Mouse (Mus musculus) liver, embryonic 14.5 days (tissue): ENCODE measurements around the gene Gab2. TPM values are rescaled to one million over a fixed set of nuclear protein-coding genes. Genes with fewer than 3 reads are reported as not detected.
A peak's percentile ranks its signal among the peaks of the same experiment; 100 is the strongest.

Source experiments
- ATAC-seq: fragments of 200-750 bp; cut with Nextera tagmentation; 2 replicates; pipeline ENCODE4 v1.8.0; 2017; ENCODE audit warnings: moderate number of reproducible peaks, mild to moderate bottlenecking, moderate library complexity; ENCODE audit not compliant: insufficient read depth
- DNase-seq, 3 experiments: peaks; one replicate each; pipeline ENCODE4 v3.0.0-alpha.2; 2012 to 2013; ENCODE audit warnings: low read depth in 3 of 3, low spot score in 3 of 3
- H3K27ac ChIP-seq: fragments of 300-500 bp; sonication (generic); 2 replicates; pipeline ENCODE4 v1.5.1; 2014; ENCODE audit warnings: moderate library complexity, mild to moderate bottlenecking, control low read depth, inconsistent platforms
- H3K27me3 ChIP-seq: fragments of 300-500 bp; sonication (generic); 2 replicates; pipeline ENCODE4 v1.6.1; 2014; ENCODE audit warnings: mild to moderate bottlenecking, low read length, moderate library complexity; ENCODE audit not compliant: control insufficient read depth, insufficient read depth
- H3K36me3 ChIP-seq: fragments of 300-500 bp; sonication (generic); replicated peaks from 2 replicates; pipeline ENCODE4 v1.6.1; 2014; ENCODE audit warnings: low read depth; ENCODE audit not compliant: control insufficient read depth, insufficient read depth
- H3K4me1 ChIP-seq, 2 experiments: fragments of 200-500 bp in 1 of 2; fragments of 300-500 bp in 1 of 2; sonication (generic) in 1 of 2; replicated peaks; 2 replicates each; pipeline ENCODE4 v1.6.1; 2012 to 2014; ENCODE audit warnings: antibody characterized with exemption in 1 of 2, inconsistent platforms in 1 of 2, low read length in 1 of 2; ENCODE audit not compliant: control insufficient read depth in 2 of 2, insufficient read depth in 2 of 2
- H3K4me2 ChIP-seq: fragments of 300-500 bp; sonication (generic); 2 replicates; pipeline ENCODE4 v1.6.1; 2014; ENCODE audit warnings: low read depth, mild to moderate bottlenecking, control low read depth, moderate library complexity
- H3K4me3 ChIP-seq, 2 experiments: fragments of 200-500 bp in 1 of 2; fragments of 300-500 bp in 1 of 2; sonication (generic) in 1 of 2; 2 replicates each; pipeline ENCODE4 v1.5.1; 2012 to 2014; ENCODE audit warnings: low read depth in 2 of 2, low read length in 2 of 2, mild to moderate bottlenecking in 2 of 2, control low read depth in 1 of 2, inconsistent platforms in 1 of 2, moderate library complexity in 1 of 2; ENCODE audit not compliant: insufficient read depth in 1 of 2
- H3K9ac ChIP-seq: fragments of 300-500 bp; sonication (generic); replicated peaks from 2 replicates; pipeline ENCODE4 v1.6.1; 2014; ENCODE audit warnings: mild to moderate bottlenecking, control low read depth, moderate library complexity
- H3K9me3 ChIP-seq: fragments of 300-500 bp; sonication (generic); 2 replicates; pipeline ENCODE4 v1.6.1; 2016; ENCODE audit warnings: low read length, mixed read lengths; ENCODE audit not compliant: control insufficient read depth
- CTCF ChIP-seq: IDR thresholded peaks from 2 replicates; pipeline ENCODE4 v1.5.1; 2016; ENCODE audit warnings: antibody characterized with exemption, low read depth, control low read depth
- EP300 ChIP-seq: IDR thresholded peaks from 2 replicates; pipeline ENCODE4 v1.6.1; 2016; ENCODE audit warnings: antibody characterized with exemption, low read depth
- WGBS: fragments of 180-500 bp; shearing (Covaris S2); extraction: QIAGEN DNeasy Blood & Tissue Kit; methylation state at CpG from one replicate; pipeline ENCODE4 v1.1.7; 2014; ENCODE audit not compliant: insufficient replicate concordance; 5-methylcytosine and 5-hydroxymethylcytosine counted together
- polyA plus RNA-seq, 2 experiments: library from polyadenylated mRNA; depleted of rRNA in 1 of 2; stranded (reverse) in 1 of 2; unstranded in 1 of 2; fragments of >200 nt; fragmentation: Nextera tagmentation in 1 of 2; extraction: Ambion mirVana in 1 of 2; gene quantifications; 2 replicates each; pipeline versions ENCODE4 v1.2.1 to v1.2.3; 2012 to 2014

The Gab2 gene
- polyA plus RNA-seq (2012; rRNA removed) (2.2 and 2.4 TPM in 2 replicates), polyA plus RNA-seq (2014; fragmentation: Nextera tagmentation; extraction: Ambion mirVana) (1.9 and 2.0 TPM in 2 replicates)

- TF ChIP-seq EP300 (no peak), CTCF (no peak)
- H3K27ac ChIP-seq, result peak within 1 kb of the TSS; percentile 67
- WGBS, result under 1% methylated on average over 61 of the region's 83 CpGs
- DNase-seq (peak; percentile 47 to 58 (median 51)), ATAC-seq (peak; percentile 93)
- peak within 1 kb of the TSS; percentile 78 to 93 for H3K4me3 ChIP-seq
- H3K9ac ChIP-seq, result peak within 1 kb of the TSS; percentile 93
- no peaks in the 10 kb centered on the region for H3K27me3 ChIP-seq
- H3K9me3 ChIP-seq, result no peaks in the 10 kb centered on the region
- no peaks in the 10 kb centered on the region for H3K36me3 ChIP-seq
- peaks cover 2 to 17% of the 10 kb centered on the region in 2 experiments for H3K4me1 ChIP-seq
- H3K4me2 ChIP-seq, result peak within 1 kb of the TSS; percentile 94
These were observed at the start of gene Gab2 for GRCm38 (mm10) chr7:97081242-97081958. Gene Gab2 (plus strand): TSS chr7:97081586.

DNA sequence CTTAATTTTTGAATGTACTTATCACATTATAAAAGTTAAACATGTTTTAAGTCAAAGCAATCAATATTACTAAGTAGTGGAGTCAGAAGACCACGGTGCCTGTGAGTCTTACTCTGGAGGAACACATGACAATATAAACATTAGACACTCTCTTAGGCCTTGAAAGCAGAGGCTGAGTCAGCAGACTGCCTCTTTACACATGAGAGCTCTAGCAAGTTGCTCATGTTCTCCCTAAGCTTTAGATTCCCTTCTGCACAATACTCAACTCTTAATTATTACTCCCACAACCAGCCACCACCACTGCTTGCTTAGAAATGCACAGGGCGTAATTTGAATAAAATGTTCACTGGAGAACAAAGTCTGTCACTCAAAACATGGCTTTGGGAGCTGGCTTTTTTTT is 49.0 kb upstream of the Gab2 start:
- Histone ChIP-seq H3K27ac (no peak overlapping the region), H3K9ac (no peak overlapping the region), H3K4me3 (no peak overlapping the region), H3K27me3 (no peaks in the 10 kb centered on the region), H3K9me3 (no peaks in the 10 kb centered on the region), H3K4me2 (no peak overlapping the region), H3K4me1 (no peaks in the 10 kb centered on the region), H3K36me3 (peaks cover 3% of the 10 kb centered on the region; the same call in 1 of the 2 replicates)
- TF ChIP-seq CTCF (no peak), EP300 (no peak)
- DNase-seq, result no peak
- no peak for ATAC-seq
- 72% methylated on average over 2 of the region's 2 CpGs for WGBS

DNA sequence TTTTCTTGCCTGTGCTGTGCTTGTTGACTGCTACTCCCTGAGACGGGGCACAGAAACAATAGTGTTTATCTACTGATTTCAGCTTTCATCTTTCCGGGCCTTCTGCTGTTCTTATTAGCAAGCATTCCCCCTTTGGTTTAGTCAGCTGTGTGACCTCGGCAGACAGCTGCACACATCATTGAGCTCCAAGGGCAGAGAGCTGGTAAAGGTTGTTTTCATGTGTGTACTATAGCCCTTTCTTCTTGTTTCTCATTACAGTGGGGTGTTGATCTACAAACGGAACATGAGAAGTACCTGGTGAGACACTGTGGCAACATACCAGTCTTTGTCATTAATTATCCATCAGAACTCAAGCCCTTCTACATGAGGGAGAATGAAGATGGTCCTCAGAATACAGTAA is 41.7 kb upstream of the Gab2 start:
- peaks cover 5% of the 10 kb centered on the region; the same call in 1 of the 2 replicates for H3K36me3 ChIP-seq
- no peaks in the 10 kb centered on the region for H3K27me3 ChIP-seq
- no peak for TF ChIP-seq CTCF
- TF ChIP-seq EP300, result no peak
- no peak for ATAC-seq
- H3K4me3 ChIP-seq, result no peak overlapping the region
- no peaks in the 10 kb centered on the region for H3K9me3 ChIP-seq
- H3K9ac ChIP-seq, result no peak overlapping the region
- 46% methylated on average over 4 of the region's 4 CpGs for WGBS
- no peak overlapping the region for H3K4me2 ChIP-seq
- DNase-seq, result no peak
- no peak overlapping the region for H3K27ac ChIP-seq
- H3K4me1 ChIP-seq, result no peaks in the 10 kb centered on the region

DNA sequence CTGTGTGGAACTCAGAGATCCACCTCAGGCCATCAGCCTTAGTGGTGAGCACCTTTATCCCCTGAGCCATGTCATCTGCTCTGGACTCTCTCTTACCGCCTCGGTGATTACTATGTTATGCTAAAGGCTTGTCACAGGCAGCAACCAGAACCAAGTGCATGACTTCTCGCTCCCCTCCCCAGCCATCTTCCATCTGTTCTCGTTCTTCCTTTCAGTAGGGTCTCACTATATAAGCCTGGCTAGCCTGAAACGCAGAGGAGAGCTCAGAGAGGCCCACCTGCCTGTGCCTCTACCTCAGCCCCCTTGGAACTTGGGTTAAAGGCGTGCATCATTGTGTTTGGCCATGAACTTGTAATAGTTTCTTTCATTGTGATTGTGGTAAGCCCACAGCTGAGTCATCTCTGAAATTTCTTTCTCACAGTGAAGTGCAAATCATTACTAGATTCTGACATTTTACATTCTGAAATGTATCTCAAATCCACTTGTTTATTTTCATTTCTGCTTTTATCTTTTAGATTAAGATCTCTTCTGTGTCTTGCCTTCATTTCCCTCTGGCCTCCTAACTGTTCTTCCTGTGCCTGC is 39.4 kb upstream of the Gab2 start:
- ATAC-seq (no peak), DNase-seq (no peak)
- Histone ChIP-seq H3K4me3 (no peak overlapping the region), H3K27ac (no peak overlapping the region), H3K27me3 (no peaks in the 10 kb centered on the region), H3K9ac (no peak overlapping the region), H3K4me1 (no peaks in the 10 kb centered on the region), H3K4me2 (no peak overlapping the region), H3K9me3 (no peaks in the 10 kb centered on the region), H3K36me3 (peaks cover 2% of the 10 kb centered on the region; the same call in 1 of the 2 replicates)
- TF ChIP-seq CTCF (no peak), EP300 (no peak)
- WGBS, result 82% methylated on average over 6 of the region's 6 CpGs

GRCm38 (mm10) chr7:97042981-97043380 is 38.4 kb upstream of the Gab2 start:
- TF ChIP-seq EP300 (no peak), CTCF (no peak)
- H3K4me3 ChIP-seq, result no peak overlapping the region
- 52% methylated on average over 1 of the region's 1 CpGs for WGBS

More at GRCm38 (mm10) chr7:97042981-97043380, 38.4 kb upstream of the Gab2 start:
- no peak overlapping the region for H3K4me2 ChIP-seq
- H3K9ac ChIP-seq, result no peak overlapping the region
- H3K27ac ChIP-seq, result no peak overlapping the region
- no peaks in the 10 kb centered on the region for H3K9me3 ChIP-seq
- peaks cover 2% of the 10 kb centered on the region; the same call in 1 of the 2 replicates for H3K36me3 ChIP-seq
- DNase-seq, result no peak
- no peak for ATAC-seq
- H3K4me1 ChIP-seq, result no peaks in the 10 kb centered on the region
- H3K27me3 ChIP-seq, result no peaks in the 10 kb centered on the region
